Mouse (Mus musculus) neural tube, embryonic 12.5 days (tissue): ENCODE results near the gene Fibp. TPM values are rescaled to one million over a fixed set of nuclear protein-coding genes. Genes with fewer than 3 reads are reported as not detected.
A peak's percentile ranks its signal among the peaks of the same experiment; 100 is the strongest.

ENCODE experiments used
- ATAC-seq: fragments of 200-750 bp; cut with Nextera tagmentation; 2 replicates; pipeline ENCODE4 v1.8.0; 2017; ENCODE audit warnings: low read depth, mild to moderate bottlenecking, moderate TSS enrichment, moderate library complexity; ENCODE audit not compliant: low FRiP score
- H3K27ac ChIP-seq: fragments of 300-500 bp; sonication (generic); 2 replicates; pipeline ENCODE4 v1.5.1; 2016
- H3K27me3 ChIP-seq: fragments of 300-500 bp; sonication (generic); replicated peaks from 2 replicates; pipeline ENCODE4 v1.6.1; 2016; ENCODE audit warnings: mild to moderate bottlenecking
- H3K36me3 ChIP-seq: fragments of 300-500 bp; sonication (generic); 2 replicates; pipeline ENCODE4 v1.6.1; 2016; ENCODE audit warnings: mild to moderate bottlenecking
- H3K4me1 ChIP-seq: fragments of 300-500 bp; sonication (generic); 2 replicates; pipeline ENCODE4 v1.6.1; 2016
- H3K4me2 ChIP-seq: fragments of 300-500 bp; sonication (generic); replicated peaks from 2 replicates; pipeline ENCODE4 v1.6.1; 2016; ENCODE audit warnings: mild to moderate bottlenecking
- H3K4me3 ChIP-seq: fragments of 300-500 bp; sonication (generic); 2 replicates; pipeline ENCODE4 v1.5.1; 2016
- H3K9ac ChIP-seq: fragments of 300-500 bp; sonication (generic); 2 replicates; pipeline ENCODE4 v1.6.1; 2016; ENCODE audit warnings: mild to moderate bottlenecking
- H3K9me3 ChIP-seq: fragments of 300-500 bp; sonication (generic); 2 replicates; pipeline ENCODE4 v1.6.1; 2016; ENCODE audit warnings: mild to moderate bottlenecking
- WGBS: fragments of 180-500 bp; shearing (Covaris S2); methylation state at CpG from one replicate; pipeline ENCODE4 v1.1.7; 2016; 5-methylcytosine and 5-hydroxymethylcytosine counted together
- polyA plus RNA-seq: library from polyadenylated mRNA; unstranded; fragments of >200 nt; fragmentation: Nextera tagmentation; extraction: Ambion mirVana; gene quantifications from 2 replicates; pipeline ENCODE4 v1.2.1, GENCODE M21; 2016

Gene Fibp
- polyA plus RNA-seq, 1 experiment from 2014 or later: 142 TPM

- no peak overlapping the region; the same call in 1 of the 2 replicates for H3K4me2 ChIP-seq
- H3K9ac ChIP-seq: no peak overlapping the region
- ATAC-seq: no peak
- no peak overlapping the region for H3K27ac ChIP-seq
- WGBS: 81% methylated on average over 3 of the region's 3 CpGs
- H3K4me3 ChIP-seq: no peak overlapping the region
- peaks cover 24% of the 10 kb centered on the region for H3K4me1 ChIP-seq
- H3K27me3 ChIP-seq: no peaks in the 10 kb centered on the region
- H3K9me3 ChIP-seq: no peaks in the 10 kb centered on the region
- 0 out of 2 replicates have a peak, but pooled peaks cover 3% of the 10 kb centered on the region for H3K36me3 ChIP-seq
These were observed 12.4 kb downstream of the Fibp start for GRCm38 (mm10) chr19:5472857-5473256.

- peaks cover 10% of the 10 kb centered on the region; the same call in 1 of the 2 replicates for H3K36me3 ChIP-seq
- H3K27me3 ChIP-seq: no peaks in the 10 kb centered on the region
- 0 out of 2 replicates have a peak, but pooled peaks have one; percentile 45 for ATAC-seq
- no peaks in the 10 kb centered on the region for H3K9me3 ChIP-seq
- peak within 1 kb of the TSS; percentile 98 for H3K4me2 ChIP-seq
- peak within 1 kb of the TSS; percentile 61 for H3K4me3 ChIP-seq
- peak within 1 kb of the TSS; percentile 32; the same call in 1 of the 2 replicates for H3K27ac ChIP-seq
- H3K4me1 ChIP-seq: peaks cover 24% of the 10 kb centered on the region
- 2% methylated on average over 22 of the region's 22 CpGs for WGBS
- peak within 1 kb of the TSS; percentile 85 for H3K9ac ChIP-seq
These were observed 13.3 kb downstream of the Fibp start, which contains the start of gene Efemp2 for GRCm38 (mm10) chr19:5473720-5474119. TSS of gene Efemp2 (plus strand) at chr19:5473954.

GRCm38 (mm10) chr19:5474281-5475068 is 14.1 kb downstream of the Fibp start:
- WGBS: 1% methylated on average over 65 of the region's 68 CpGs
- peak overlapping the region; percentile 98 for H3K4me2 ChIP-seq
- H3K36me3 ChIP-seq: peaks cover 11% of the 10 kb centered on the region; the same call in 1 of the 2 replicates
- peak overlapping the region; percentile 61 for H3K4me3 ChIP-seq
- H3K9ac ChIP-seq: peak overlapping the region; percentile 85
- ATAC-seq: peak; percentile 67
- no peaks in the 10 kb centered on the region for H3K27me3 ChIP-seq
- H3K9me3 ChIP-seq: no peaks in the 10 kb centered on the region
- H3K4me1 ChIP-seq: peaks cover 24% of the 10 kb centered on the region
- H3K27ac ChIP-seq: peak overlapping the region; percentile 32; the same call in 1 of the 2 replicates

- Histone ChIP-seq H3K9me3 (no peaks in the 10 kb centered on the region), H3K9ac (peak overlapping the region; percentile 85), H3K4me1 (peaks cover 24% of the 10 kb centered on the region), H3K27ac (peak overlapping the region; percentile 32; the same call in 1 of the 2 replicates), H3K4me2 (peak overlapping the region; percentile 98), H3K27me3 (no peaks in the 10 kb centered on the region), H3K4me3 (peak overlapping the region; percentile 61), H3K36me3 (peaks cover 11% of the 10 kb centered on the region; the same call in 1 of the 2 replicates)
- 21% methylated on average over 13 of the region's 13 CpGs for WGBS
- 0 out of 2 replicates have a peak, but pooled peaks have one; percentile 14 for ATAC-seq
These were observed 14.8 kb downstream of the Fibp start for GRCm38 (mm10) chr19:5475069-5475714.

- Histone ChIP-seq H3K9me3 (no peaks in the 10 kb centered on the region), H3K4me3 (no peak overlapping the region), H3K27me3 (no peaks in the 10 kb centered on the region), H3K36me3 (peaks cover 22% of the 10 kb centered on the region), H3K4me1 (peaks cover 24% of the 10 kb centered on the region), H3K4me2 (no peak overlapping the region), H3K9ac (no peak overlapping the region), H3K27ac (no peak overlapping the region)
- no peak for ATAC-seq
- 79% methylated on average over 10 of the region's 10 CpGs for WGBS
These were observed 16.7 kb downstream of the Fibp start for GRCm38 (mm10) chr19:5477004-5477667.

GRCm38 (mm10) chr19:5477668-5478300 is 17.4 kb downstream of the Fibp start:
- H3K4me3 ChIP-seq: no peak overlapping the region
- no peak overlapping the region for H3K4me2 ChIP-seq
- H3K9ac ChIP-seq: no peak overlapping the region
- ATAC-seq: no peak
- no peaks in the 10 kb centered on the region for H3K27me3 ChIP-seq
- peaks cover 24% of the 10 kb centered on the region for H3K4me1 ChIP-seq
- H3K36me3 ChIP-seq: peaks cover 29% of the 10 kb centered on the region
- no peak overlapping the region for H3K27ac ChIP-seq
- 91% methylated on average over 18 of the region's 18 CpGs for WGBS
- H3K9me3 ChIP-seq: no peaks in the 10 kb centered on the region

GRCm38 (mm10) chr19:5480016-5480415 is 19.6 kb downstream of the Fibp start:
- Histone ChIP-seq H3K27ac (no peak overlapping the region), H3K9ac (no peak overlapping the region), H3K27me3 (no peaks in the 10 kb centered on the region), H3K4me2 (no peak overlapping the region), H3K4me1 (peaks cover 10% of the 10 kb centered on the region), H3K36me3 (peaks cover 51% of the 10 kb centered on the region), H3K9me3 (no peaks in the 10 kb centered on the region), H3K4me3 (no peak overlapping the region)
- 93% methylated on average over 10 of the region's 10 CpGs for WGBS
- no peak for ATAC-seq

GRCm38 (mm10) chr19:5481398-5481797 is 21.0 kb downstream of the Fibp start:
- Histone ChIP-seq H3K4me2 (no peak overlapping the region), H3K27me3 (no peaks in the 10 kb centered on the region), H3K27ac (no peak overlapping the region), H3K4me1 (no peaks in the 10 kb centered on the region), H3K36me3 (peaks cover 64% of the 10 kb centered on the region), H3K9me3 (no peaks in the 10 kb centered on the region), H3K4me3 (no peak overlapping the region), H3K9ac (no peak overlapping the region)
- ATAC-seq: no peak
- 90% methylated on average over 10 of the region's 10 CpGs for WGBS

- Histone ChIP-seq H3K4me2 (no peak overlapping the region), H3K27ac (no peak overlapping the region), H3K36me3 (peaks cover 54% of the 10 kb centered on the region), H3K4me3 (no peak overlapping the region), H3K9ac (no peak overlapping the region), H3K9me3 (no peaks in the 10 kb centered on the region), H3K4me1 (peaks cover 12% of the 10 kb centered on the region), H3K27me3 (no peaks in the 10 kb centered on the region)
- 94% methylated on average over 19 of the region's 19 CpGs for WGBS
- no peak for ATAC-seq
These were observed 23.3 kb downstream of the Fibp start for GRCm38 (mm10) chr19:5483386-5484359.

GRCm38 (mm10) chr19:5484496-5484895 is 24.1 kb downstream of the Fibp start:
- no peak overlapping the region for H3K4me3 ChIP-seq
- no peaks in the 10 kb centered on the region for H3K9me3 ChIP-seq
- H3K4me1 ChIP-seq: peaks cover 12% of the 10 kb centered on the region
- H3K4me2 ChIP-seq: no peak overlapping the region
- WGBS: 87% methylated on average over 5 of the region's 5 CpGs
- H3K36me3 ChIP-seq: peaks cover 53% of the 10 kb centered on the region
- ATAC-seq: no peak
- no peak overlapping the region for H3K27ac ChIP-seq
- H3K27me3 ChIP-seq: no peaks in the 10 kb centered on the region
- H3K9ac ChIP-seq: no peak overlapping the region

- Histone ChIP-seq H3K27ac (no peak overlapping the region), H3K9ac (no peak overlapping the region), H3K4me3 (no peak overlapping the region), H3K4me1 (peaks cover 12% of the 10 kb centered on the region), H3K27me3 (no peaks in the 10 kb centered on the region), H3K9me3 (no peaks in the 10 kb centered on the region), H3K36me3 (peaks cover 53% of the 10 kb centered on the region), H3K4me2 (no peak overlapping the region)
- WGBS: 96% methylated on average over 8 of the region's 8 CpGs
- ATAC-seq: no peak
These were observed 25.0 kb downstream of the Fibp start for GRCm38 (mm10) chr19:5485371-5485770.
